Mouse (Mus musculus) kidney, adult 2 months (tissue): Measurements from ENCODE around the gene Dido1. TPM values are rescaled to one million over a fixed set of nuclear protein-coding genes. Genes with fewer than 3 reads are reported as not detected.
A peak's percentile ranks its signal among the peaks of the same experiment; 100 is the strongest.

Experiments used
- DNase-seq: peaks from one replicate; pipeline ENCODE4 v3.0.0; 2021
- H3K27ac ChIP-seq: fragments of 200-500 bp; 2 replicates; pipeline ENCODE4 v1.5.1; 2012; ENCODE audit warnings: low read depth, low read length, control low read depth, inconsistent platforms; ENCODE audit not compliant: insufficient read depth
- H3K27me3 ChIP-seq: fragments of 200-500 bp; replicated peaks from 2 replicates; pipeline ENCODE4 v1.6.1; 2012; ENCODE audit warnings: mild to moderate bottlenecking, moderate library complexity, low read length, inconsistent platforms; ENCODE audit not compliant: control insufficient read depth, insufficient read depth
- H3K36me3 ChIP-seq: fragments of 200-500 bp; 2 replicates; pipeline ENCODE4 v1.6.1; 2012; ENCODE audit warnings: mild to moderate bottlenecking, moderate library complexity, low read length, inconsistent platforms; ENCODE audit not compliant: control insufficient read depth, insufficient read depth
- H3K4me1 ChIP-seq: fragments of 200-500 bp; 2 replicates; pipeline ENCODE4 v1.6.1; 2011; ENCODE audit warnings: low read length; ENCODE audit not compliant: control insufficient read depth, insufficient read depth
- H3K4me3 ChIP-seq: fragments of 200-500 bp; 2 replicates; pipeline ENCODE4 v1.5.1; 2011; ENCODE audit warnings: mild to moderate bottlenecking, low read depth, low read length, control low read depth; ENCODE audit not compliant: insufficient read depth
- CTCF ChIP-seq: fragments of 200-500 bp; conservative IDR thresholded peaks from 2 replicates; pipeline ENCODE4 v1.5.1; 2011; ENCODE audit warnings: low read depth, mild to moderate bottlenecking, control low read depth, low read length, moderate library complexity, mixed read lengths; ENCODE audit not compliant: insufficient read depth, insufficient read length
- POLR2A ChIP-seq: fragments of 200-500 bp; IDR thresholded peaks from one replicate; pipeline ENCODE4 v1.6.1; 2011; ENCODE audit warnings: low read depth, low read length, control low read depth
- WGBS: fragments of 180-500 bp; shearing (Covaris S2); methylation state at CpG from one replicate; pipeline ENCODE4 v1.1.7; 2018; 5-methylcytosine and 5-hydroxymethylcytosine counted together
- polyA plus RNA-seq: library from polyadenylated mRNA; depleted of rRNA; stranded (reverse); fragments of >200 nt; gene quantifications from 2 replicates; pipeline ENCODE4 v1.2.3, GENCODE M21; 2012

Dido1 gene
- polyA plus RNA-seq, 1 experiment = 13.4 TPM

GRCm38 (mm10) chr2:180745248-180745927, 35.6 kb upstream of the Dido1 start:
- H3K4me1 ChIP-seq = no peaks in the 10 kb centered on the region
- 31% methylated on average over 17 of the region's 17 CpGs for WGBS
- no peaks in the 10 kb centered on the region for H3K36me3 ChIP-seq
- H3K27ac ChIP-seq = no peak overlapping the region
- DNase-seq = peak; percentile 87
- no peaks in the 10 kb centered on the region for H3K27me3 ChIP-seq
- no peak overlapping the region for H3K4me3 ChIP-seq
- TF ChIP-seq CTCF (peak; percentile 100; the same call in 1 of the 2 replicates), POLR2A (no peak)

GRCm38 (mm10) chr2:180743321-180743720, 33.5 kb upstream of the Dido1 start:
- Histone ChIP-seq H3K4me3 (no peak overlapping the region), H3K27ac (no peak overlapping the region), H3K4me1 (no peaks in the 10 kb centered on the region), H3K36me3 (no peaks in the 10 kb centered on the region), H3K27me3 (no peaks in the 10 kb centered on the region)
- 90% methylated on average over 2 of the region's 2 CpGs for WGBS
- no peak for DNase-seq
- no peak for TF ChIP-seq POLR2A
- no peak for TF ChIP-seq CTCF

- Histone ChIP-seq H3K4me1 (no peaks in the 10 kb centered on the region), H3K27ac (no peak overlapping the region), H3K27me3 (no peaks in the 10 kb centered on the region), H3K4me3 (no peak overlapping the region), H3K36me3 (no peaks in the 10 kb centered on the region)
- DNase-seq = no peak
- 85% methylated on average over 6 of the region's 6 CpGs for WGBS
- TF ChIP-seq POLR2A = no peak
- no peak for TF ChIP-seq CTCF
Measured at GRCm38 (mm10) chr2:180742820-180743219, 33.0 kb upstream of the Dido1 start.

- WGBS = 65% methylated on average over 7 of the region's 7 CpGs
Measured at GRCm38 (mm10) chr2:180741421-180741820, 31.6 kb upstream of the Dido1 start.

GRCm38 (mm10) chr2:180740349-180740748, 30.6 kb upstream of the Dido1 start:
- no peak for TF ChIP-seq CTCF
- TF ChIP-seq POLR2A = no peak
- Histone ChIP-seq H3K27ac (no peak overlapping the region), H3K27me3 (no peaks in the 10 kb centered on the region), H3K4me1 (no peaks in the 10 kb centered on the region), H3K4me3 (no peak overlapping the region), H3K36me3 (no peaks in the 10 kb centered on the region)
- WGBS = 43% methylated on average over 3 of the region's 3 CpGs
- DNase-seq = no peak

More at GRCm38 (mm10) chr2:180741421-180741820, 31.6 kb upstream of the Dido1 start:
- no peaks in the 10 kb centered on the region for H3K4me1 ChIP-seq
- no peak overlapping the region for H3K27ac ChIP-seq
- no peak for DNase-seq
- no peak overlapping the region for H3K4me3 ChIP-seq
- TF ChIP-seq CTCF (no peak), POLR2A (no peak)
- H3K36me3 ChIP-seq = no peaks in the 10 kb centered on the region
- H3K27me3 ChIP-seq = no peaks in the 10 kb centered on the region

- 66% methylated on average over 2 of the region's 2 CpGs for WGBS
- no peak overlapping the region for H3K4me3 ChIP-seq
- no peak for DNase-seq
Measured at GRCm38 (mm10) chr2:180737984-180738383, 28.2 kb upstream of the Dido1 start.

GRCm38 (mm10) chr2:180735232-180735631, 25.4 kb upstream of the Dido1 start:
- Histone ChIP-seq H3K4me3 (no peak overlapping the region), H3K27me3 (no peaks in the 10 kb centered on the region; the same call in 1 of the 2 replicates), H3K4me1 (no peaks in the 10 kb centered on the region), H3K27ac (no peak overlapping the region), H3K36me3 (no peaks in the 10 kb centered on the region)
- no peak for TF ChIP-seq CTCF
- TF ChIP-seq POLR2A = no peak
- no peak for DNase-seq
- 81% methylated on average over 7 of the region's 7 CpGs for WGBS

More at GRCm38 (mm10) chr2:180737984-180738383, 28.2 kb upstream of the Dido1 start:
- no peaks in the 10 kb centered on the region for H3K4me1 ChIP-seq
- H3K36me3 ChIP-seq = no peaks in the 10 kb centered on the region
- TF ChIP-seq CTCF (no peak), POLR2A (no peak)
- H3K27ac ChIP-seq = no peak overlapping the region
- H3K27me3 ChIP-seq = no peaks in the 10 kb centered on the region; the same call in 1 of the 2 replicates
